Mouse (Mus musculus): ENCODE measurements at regions not wholly inside any gene's neighbourhood (a gene's known extent, or its start where the extent isn't known, plus 50 kb on each side); places are given as distances from the start of the nearest gene placed in this dataset.

DNA sequence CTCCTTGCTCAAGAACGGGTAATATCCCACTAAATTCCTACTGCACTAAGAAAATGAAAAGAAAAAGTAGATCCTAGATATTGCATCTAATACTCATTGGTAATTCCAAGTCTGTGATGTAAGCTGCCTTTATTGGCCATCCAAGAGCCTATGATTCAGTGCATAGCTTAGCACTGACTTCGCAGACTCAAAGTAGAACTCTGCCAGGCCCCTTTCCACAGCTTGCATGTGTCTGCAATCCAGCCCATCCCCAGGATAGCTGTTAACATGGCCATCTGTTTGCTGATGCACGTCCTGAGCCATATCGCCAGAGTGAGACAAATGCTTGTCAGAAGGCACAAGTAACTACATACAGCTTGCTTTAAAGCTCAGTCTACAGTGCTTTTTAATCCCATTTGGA, 72.3 kb upstream of the Agr3 start:
- TF ChIP-seq EP300 (optimal IDR thresholded peaks at IDR 0.05) (no peak), CTCF (IDR thresholded peaks at IDR 0.05; ENCODE audit: low read depth) (no peak)

Data from stomach, postnatal 0 days (tissue).